10 mouse cellular contexts compared by ENCODE assay signal in genomic region chr5:150611697-150612096, GRCm38 (mm10). TPM values are rescaled to one million over a fixed set of nuclear protein-coding genes. Genes with fewer than 3 reads are reported as not detected.
DNase-seq lines count a peak whose midpoint lies in the region; TF ChIP-seq lines count a peak whose summit lies in the region.
"Had no signal": no experiment of that assay in that cellular context is flagged by ENCODE, and none has a peak within 500 bp of the region (broad histone marks: within the 10 kb centered on the region; RNA-seq: fewer than 3 reads in every experiment).

No protein-coding gene starts in this region.

- intact Hi-C loops in gastrocnemius, postnatal 14 days (cut with DNase I; ENCODE audit: low total_unique reads) = no loop called here

- TF ChIP-seq POLR2A in spleen, adult 2 months (IDR thresholded peaks at IDR 0.05; ENCODE audit: low read depth, low read length) = no peak

- TF ChIP-seq CTCF in spleen, adult 2 months (IDR thresholded peaks at IDR 0.05; ENCODE audit: extremely low read depth, insufficient read depth, insufficient read length, insufficient replicate concordance) = no peak

- H3K4me3 ChIP-seq in spleen, adult 2 months (ENCODE audit: extremely low read depth, insufficient read depth, insufficient read length) = no peak overlapping the region; the same call in 1 of the 2 replicates
- H3K4me3 ChIP-seq: midbrain, embryonic 12.5 days had no signal

- peaks cover 9% of the 10 kb centered on the region; the same call in 1 of the 2 replicates for H3K4me1 ChIP-seq in spleen, adult 2 months (ENCODE audit: control insufficient read depth, insufficient read depth, insufficient read length)
- H3K4me1 ChIP-seq: midbrain, embryonic 12.5 days had no signal

- H3K27me3 ChIP-seq in spleen, adult 2 months (ENCODE audit: control insufficient read depth, insufficient read depth, low read length) = no peaks in the 10 kb centered on the region
- H3K27me3 ChIP-seq: midbrain, embryonic 12.5 days had no signal

- H3K27ac ChIP-seq in spleen, adult 2 months (ENCODE audit: insufficient read depth, low read length) = peak overlapping the region; percentile 70
- H3K27ac ChIP-seq: midbrain, embryonic 12.5 days had no signal

- 12% methylated on average over 12 of the region's 12 CpGs for WGBS in spleen, adult 2 months

- H3K36me3 ChIP-seq in spleen, adult 2 months (ENCODE audit: control insufficient read depth, insufficient read depth, low read length) = no peaks in the 10 kb centered on the region

- DNase-seq in adrenal gland, adult (ENCODE audit: inconsistent age in 2 of 2, low spot score in 1 of 2) = peak; percentile 62 to 87
- DNase-seq in adrenal gland, postnatal 4 days (ENCODE audit: low spot score in 2 of 2) = no peak
- peak in 1 of 2 experiments; percentile 53 for DNase-seq in spleen, adult 2 months (ENCODE audit: low read depth in 1 of 2, low spot score in 2 of 2)
- no peak for DNase-seq in spleen, postnatal 4 days (ENCODE audit: low spot score in 2 of 2)
- peak; percentile 30 to 45 for DNase-seq in lung, postnatal 4 days
- DNase-seq in thymus, postnatal 4 days = peak; percentile 64
- DNase-seq in gastrocnemius, postnatal 14 days = no peak
- DNase-seq in layer of hippocampus, adult 9-11 months = no peak
- DNase-seq: kidney, postnatal 10 days had no signal

RNA-seq across cellular contexts. Expression of gene N4bp2l1, which starts 14.7 kb away (rescaled TPM):
- total RNA-seq in adrenal gland, postnatal 4 days (2021) = 10 to 100 TPM; 45.1 to 50.1 TPM
- polyA plus RNA-seq in spleen, adult 2 months (2012; rRNA removed) = 29.0 and 30.9 TPM in 2 replicates
- 1 to 10 TPM; 1.7 to 3.6 TPM for total RNA-seq in gastrocnemius, postnatal 14 days (2021)

RNA-seq across cellular contexts. Expression of gene N4bp2l2, which starts 54.3 kb away (rescaled TPM):
- total RNA-seq in adrenal gland, postnatal 4 days (2021) = 100 to 1,000 TPM; 116 to 123 TPM
- polyA plus RNA-seq in spleen, adult 2 months (2012; rRNA removed) = 3.7 and 4.4 TPM in 2 replicates
- 10 to 100 TPM; 28.3 to 30.0 TPM for total RNA-seq in gastrocnemius, postnatal 14 days (2021)

Comparison
In these comparisons a context has a peak if more than half of its experiments do, and no peak if none do; other contexts are left out.
1. DNase-seq: peak in adrenal gland, adult (2 of 2), lung, postnatal 4 days (2 of 2) and thymus, postnatal 4 days (single experiment); none in adrenal gland, postnatal 4 days (0 of 2), spleen, postnatal 4 days (0 of 2), gastrocnemius, postnatal 14 days (single experiment) and layer of hippocampus, adult 9-11 months (single experiment).
2. RNA of gene N4bp2l1, which starts 14.7 kb away (total RNA-seq): 45.1 to 50.1 TPM in adrenal gland, postnatal 4 days; 1.7 to 3.6 TPM in gastrocnemius, postnatal 14 days; every median in the first group is over 4 times any median in the second.